In genomic region chr19:10818217-10818946, GRCm38 (mm10) we compare ENCODE assay signal across 8 mouse cellular contexts. TPM values are rescaled to one million over a fixed set of nuclear protein-coding genes. Genes with fewer than 3 reads are reported as not detected.
DNase-seq lines count a peak whose midpoint lies in the region; ATAC-seq lines count a peak whose summit lies in the region.

No protein-coding gene starts in this region.

- no peak for DNase-seq in liver, embryonic 11.5 days (ENCODE audit: low spot score)
- DNase-seq in liver, result no peak
- DNase-seq in liver, embryonic 13.5 days, result no peak
- peak; percentile 16 for DNase-seq in splenic B cell, adult 2 months (ENCODE audit: low read depth, low spot score)
- DNase-seq in c-Kit-positive CD71-positive TER-119-positive erythroid progenitor cells, embryonic 14.5 days (ENCODE audit: low spot score), result no peak
- no peak for DNase-seq in right cerebral cortex, postnatal 25 days
- DNase-seq in gastrocnemius, postnatal 4 days (ENCODE audit: low spot score in 2 of 2), result no peak

- H3K9me3 ChIP-seq in liver, embryonic 11.5 days (ENCODE audit: control insufficient read depth, low read length), result no peaks in the 10 kb centered on the region
- no peaks in the 10 kb centered on the region for H3K9me3 ChIP-seq in liver, embryonic 13.5 days (replicated peaks)

- ATAC-seq in liver, embryonic 11.5 days (replicated peaks; ENCODE audit: low FRiP score), result no peak
- ATAC-seq in hematopoietic stem cell, adult 5-6 weeks (replicated peaks in 1 of 2; ENCODE audit: insufficient read depth in 1 of 2, low FRiP score in 2 of 2, low TSS enrichment in 1 of 2, low read depth in 1 of 2, poor library complexity in 2 of 2, severe bottlenecking in 2 of 2), result peak; percentile 84 to 87
- no peak for ATAC-seq in liver, embryonic 13.5 days (ENCODE audit: low read depth)

- WGBS in liver, embryonic 11.5 days, result 43% methylated on average over 17 of the region's 17 CpGs
- 33% methylated on average over 17 of the region's 17 CpGs for WGBS in liver, embryonic 13.5 days (ENCODE audit: insufficient replicate concordance)

- no peak overlapping the region for H3K4me3 ChIP-seq in liver, embryonic 11.5 days (ENCODE audit: low read depth, low read length)
- H3K4me3 ChIP-seq in liver, embryonic 13.5 days (replicated peaks), result no peak overlapping the region

- peak overlapping the region; percentile 48 for H3K4me2 ChIP-seq in liver, embryonic 11.5 days
- peak overlapping the region; percentile 21 for H3K4me2 ChIP-seq in liver, embryonic 13.5 days

- no peaks in the 10 kb centered on the region for H3K36me3 ChIP-seq in liver, embryonic 11.5 days (ENCODE audit: control insufficient read depth, insufficient read depth, low read length)
- H3K36me3 ChIP-seq in liver, embryonic 13.5 days, result no peaks in the 10 kb centered on the region
- no peaks in the 10 kb centered on the region for H3K36me3 ChIP-seq in splenic B cell, adult 2 months (ENCODE audit: control insufficient read depth, insufficient read depth, low read length, poor library complexity, severe bottlenecking)

- no peaks in the 10 kb centered on the region for H3K27me3 ChIP-seq in liver, embryonic 11.5 days (replicated peaks; ENCODE audit: control insufficient read depth, insufficient read depth, low read length)
- H3K27me3 ChIP-seq in liver, embryonic 13.5 days, result no peaks in the 10 kb centered on the region
- H3K27me3 ChIP-seq in splenic B cell, adult 2 months (ENCODE audit: control insufficient read depth, insufficient read depth, low read length, poor library complexity, severe bottlenecking), result no peaks in the 10 kb centered on the region

- no peak overlapping the region for H3K27ac ChIP-seq in liver, embryonic 11.5 days (ENCODE audit: low read depth, low read length)
- no peak overlapping the region for H3K27ac ChIP-seq in liver, embryonic 13.5 days

- peak overlapping the region; percentile 9; the same call in 1 of the 2 replicates for H3K9ac ChIP-seq in liver, embryonic 11.5 days (ENCODE audit: low read depth, low read length)
- H3K9ac ChIP-seq in liver, embryonic 13.5 days, result no peak overlapping the region

- H3K4me1 ChIP-seq in liver, embryonic 11.5 days (replicated peaks; ENCODE audit: control insufficient read depth, insufficient read depth, low read length), result no peaks in the 10 kb centered on the region
- H3K4me1 ChIP-seq in liver, embryonic 13.5 days (replicated peaks), result no peaks in the 10 kb centered on the region

RNA-seq across cellular contexts. Expression of gene Cd6, which starts 11.5 kb away (rescaled TPM):
- not detected in 2 replicates for polyA plus RNA-seq in liver, embryonic 11.5 days (2014; fragmentation: Nextera tagmentation; extraction: Ambion mirVana)
- 1.6 and 3.4 TPM in 2 replicates for total RNA-seq in hematopoietic stem cell, adult 5-6 weeks (2017)
- polyA plus RNA-seq in liver, embryonic 13.5 days (2015; fragmentation: Nextera tagmentation; extraction: Ambion mirVana), result 0.03 TPM in 1 of 2 replicates, not detected in the other
- total RNA-seq in gastrocnemius, postnatal 4 days (2021), result under 1 TPM; 0.21 to 0.32 TPM

RNA-seq across cellular contexts. Expression of gene Slc15a3, which starts 21.1 kb away (rescaled TPM):
- polyA plus RNA-seq in liver, embryonic 11.5 days (2014; fragmentation: Nextera tagmentation; extraction: Ambion mirVana), result 1.1 and 1.2 TPM in 2 replicates
- 0.94 and 9.2 TPM in 2 replicates for total RNA-seq in hematopoietic stem cell, adult 5-6 weeks (2017)
- 1.3 and 1.7 TPM in 2 replicates for polyA plus RNA-seq in liver, embryonic 13.5 days (2015; fragmentation: Nextera tagmentation; extraction: Ambion mirVana)
- 1 to 10 TPM; 1.5 TPM for total RNA-seq in gastrocnemius, postnatal 4 days (2021)

RNA-seq across cellular contexts. Expression of gene Tmem132a, which starts 51.4 kb away (rescaled TPM):
- polyA plus RNA-seq in liver, embryonic 11.5 days (2014; fragmentation: Nextera tagmentation; extraction: Ambion mirVana), result 27.2 and 27.7 TPM in 2 replicates
- 0.40 and 4.1 TPM in 2 replicates for total RNA-seq in hematopoietic stem cell, adult 5-6 weeks (2017)
- polyA plus RNA-seq in liver, embryonic 13.5 days (2015; fragmentation: Nextera tagmentation; extraction: Ambion mirVana), result 4.0 and 4.4 TPM in 2 replicates
- 10 to 100 TPM; 47.1 to 56.1 TPM for total RNA-seq in gastrocnemius, postnatal 4 days (2021)

Comparison
In these comparisons a context has a peak if more than half of its experiments do, and no peak if none do; other contexts are left out.
1. ATAC-seq: peak in hematopoietic stem cell, adult 5-6 weeks (2 of 2); none in liver, embryonic 11.5 days (single experiment) and liver, embryonic 13.5 days (single experiment).